Mouse (Mus musculus) midbrain, postnatal 0 days (tissue): ENCODE data around the gene Il17rc. TPM values are rescaled to one million over a fixed set of nuclear protein-coding genes. Genes with fewer than 3 reads are reported as not detected.

Experiments
- ATAC-seq: fragments of 200-750 bp; cut with Nextera tagmentation; 2 replicates; pipeline ENCODE4 v1.8.0; 2017; ENCODE audit warnings: moderate number of reproducible peaks, mild to moderate bottlenecking, moderate TSS enrichment, moderate library complexity; ENCODE audit not compliant: low FRiP score
- DNase-seq: peaks from one replicate; pipeline ENCODE4 v3.0.0-alpha.2; 2015; ENCODE audit warnings: low spot score
- H3K27ac ChIP-seq: fragments of 300-500 bp; sonication (generic); 2 replicates; pipeline ENCODE4 v1.5.1; 2014; ENCODE audit warnings: low read depth, mild to moderate bottlenecking, low read length, mixed read lengths
- H3K27me3 ChIP-seq: fragments of 300-500 bp; sonication (generic); 2 replicates; pipeline ENCODE4 v1.6.1; 2014; ENCODE audit warnings: low read length, control low read depth, mixed read lengths; ENCODE audit not compliant: insufficient read depth
- H3K36me3 ChIP-seq: fragments of 300-500 bp; sonication (generic); 2 replicates; pipeline ENCODE4 v1.6.1; 2014; ENCODE audit warnings: low read length, control low read depth, mixed read lengths; ENCODE audit not compliant: insufficient read depth
- H3K4me1 ChIP-seq: fragments of 300-500 bp; sonication (generic); 2 replicates; pipeline ENCODE4 v1.6.1; 2014; ENCODE audit warnings: mild to moderate bottlenecking, control low read depth, antibody characterized with exemption, low read length, mixed read lengths; ENCODE audit not compliant: insufficient read depth
- H3K4me2 ChIP-seq: fragments of 300-500 bp; sonication (generic); 2 replicates; pipeline ENCODE4 v1.6.1; 2014; ENCODE audit warnings: low read depth, mild to moderate bottlenecking, low read length, mixed read lengths; ENCODE audit not compliant: poor library complexity, severe bottlenecking
- H3K4me3 ChIP-seq: fragments of 300-500 bp; sonication (generic); 2 replicates; pipeline ENCODE4 v1.5.1; 2014; ENCODE audit warnings: low read depth, mild to moderate bottlenecking, low read length, moderate library complexity
- H3K9ac ChIP-seq: fragments of 300-500 bp; sonication (generic); replicated peaks from 2 replicates; pipeline ENCODE4 v1.6.1; 2014; ENCODE audit warnings: mild to moderate bottlenecking, low read length, moderate library complexity, mixed read lengths; ENCODE audit not compliant: poor library complexity, severe bottlenecking
- H3K9me3 ChIP-seq: fragments of 300-500 bp; sonication (generic); 2 replicates; pipeline ENCODE4 v1.6.1; 2016; ENCODE audit warnings: low read length, control low read depth
- CTCF ChIP-seq: IDR thresholded peaks from 2 replicates; pipeline ENCODE4 v1.5.1; 2016; ENCODE audit warnings: antibody characterized with exemption, mild to moderate bottlenecking
- WGBS: fragments of 180-500 bp; shearing (Covaris S2); extraction: QIAGEN DNeasy Blood & Tissue Kit; methylation state at CpG from one replicate; pipeline ENCODE4 v1.1.7; 2014; 5-methylcytosine and 5-hydroxymethylcytosine counted together
- polyA plus RNA-seq: library from polyadenylated mRNA; unstranded; fragments of >200 nt; fragmentation: Nextera tagmentation; extraction: Ambion mirVana; gene quantifications from 2 replicates; pipeline ENCODE4 v1.2.1, GENCODE M21; 2015
- total RNA-seq: library from RNA; depleted of rRNA; stranded (reverse); fragments of >200 nt; gene quantifications from 2 replicates; pipeline ENCODE4 v1.2.3, GENCODE M21; 2014

Gene Il17rc
- total and polyA plus RNA-seq, 2 experiments from 2014 or later: 4.2 to 11.6 TPM

GRCm38 (mm10) chr6:113492101-113492864 is 21.1 kb downstream of the Il17rc start:
- Histone ChIP-seq H3K27ac (no peak overlapping the region), H3K9me3 (no peaks in the 10 kb centered on the region), H3K9ac (no peak overlapping the region), H3K4me2 (no peak overlapping the region), H3K4me1 (no peaks in the 10 kb centered on the region), H3K36me3 (peaks cover 43% of the 10 kb centered on the region), H3K4me3 (no peak overlapping the region), H3K27me3 (no peaks in the 10 kb centered on the region)
- no peak for TF ChIP-seq CTCF
- 78% methylated on average over 24 of the region's 24 CpGs for WGBS
- DNase-seq: no peak
- no peak for ATAC-seq

- TF ChIP-seq CTCF: peak; percentile 72
- peak overlapping the region; percentile 67 for H3K27ac ChIP-seq
- no peaks in the 10 kb centered on the region for H3K9me3 ChIP-seq
- DNase-seq (peak; percentile 81), ATAC-seq (peak; percentile 83)
- peaks cover 33% of the 10 kb centered on the region for H3K36me3 ChIP-seq
- H3K4me3 ChIP-seq: peak overlapping the region; percentile 32
- no peaks in the 10 kb centered on the region for H3K27me3 ChIP-seq
- 2% methylated on average over 53 of the region's 54 CpGs for WGBS
- H3K4me2 ChIP-seq: peak overlapping the region; percentile 44
- H3K4me1 ChIP-seq: no peaks in the 10 kb centered on the region
- H3K9ac ChIP-seq: peak overlapping the region; percentile 39; the same call in 1 of the 2 replicates
Observed at GRCm38 (mm10) chr6:113494258-113494788, 23.1 kb downstream of the Il17rc start.

- Histone ChIP-seq H3K4me1 (no peaks in the 10 kb centered on the region), H3K4me3 (peak overlapping the region; percentile 32; the same call in 1 of the 2 replicates), H3K27me3 (no peaks in the 10 kb centered on the region), H3K36me3 (peaks cover 24% of the 10 kb centered on the region), H3K4me2 (peak overlapping the region; percentile 44), H3K9ac (0 out of 2 replicates have a peak overlapping the region, but pooled peaks have one; percentile 8), H3K9me3 (no peaks in the 10 kb centered on the region), H3K27ac (no peak overlapping the region)
- TF ChIP-seq CTCF: no peak
- ATAC-seq (peak; percentile 5; the same call in 1 of the 2 replicates), DNase-seq (no peak)
- 55% methylated on average over 28 of the region's 28 CpGs for WGBS
Observed at GRCm38 (mm10) chr6:113495071-113495675, 23.9 kb downstream of the Il17rc start.

GRCm38 (mm10) chr6:113499346-113499745 is 28.1 kb downstream of the Il17rc start:
- Histone ChIP-seq H3K9ac (no peak overlapping the region), H3K27me3 (no peaks in the 10 kb centered on the region), H3K9me3 (no peaks in the 10 kb centered on the region), H3K4me2 (no peak overlapping the region), H3K27ac (no peak overlapping the region), H3K4me1 (no peaks in the 10 kb centered on the region), H3K36me3 (peaks cover 14% of the 10 kb centered on the region; the same call in 1 of the 2 replicates), H3K4me3 (no peak overlapping the region)
- DNase-seq (no peak), ATAC-seq (no peak)
- no peak for TF ChIP-seq CTCF
- 72% methylated on average over 6 of the region's 6 CpGs for WGBS

- Histone ChIP-seq H3K27ac (peak within 1 kb of the TSS; percentile 27; the same call in 1 of the 2 replicates), H3K9ac (peak within 1 kb of the TSS; percentile 85), H3K27me3 (no peaks in the 10 kb centered on the region), H3K36me3 (peaks cover 7% of the 10 kb centered on the region; the same call in 1 of the 2 replicates), H3K9me3 (no peaks in the 10 kb centered on the region), H3K4me1 (no peaks in the 10 kb centered on the region), H3K4me3 (peak within 1 kb of the TSS; percentile 67), H3K4me2 (peak within 1 kb of the TSS; percentile 74)
- ATAC-seq (peak; percentile 88), DNase-seq (peak; percentile 81)
- WGBS: 2% methylated on average over 32 of the region's 32 CpGs
- no peak for TF ChIP-seq CTCF
Observed at GRCm38 (mm10) chr6:113501388-113502084, 30.3 kb downstream of the Il17rc start, which contains the start of gene Prrt3. Prrt3 (minus strand) TSS chr6:113501931.
